Mouse (Mus musculus): Measurements from ENCODE around the gene Bcs1l. TPM values are rescaled to one million over a fixed set of nuclear protein-coding genes. Genes with fewer than 3 reads are reported as not detected.

Gene Bcs1l
- total and polyA plus RNA-seq, 3 experiments: 27.7 to 35.0 TPM; not detected in 1

DNA sequence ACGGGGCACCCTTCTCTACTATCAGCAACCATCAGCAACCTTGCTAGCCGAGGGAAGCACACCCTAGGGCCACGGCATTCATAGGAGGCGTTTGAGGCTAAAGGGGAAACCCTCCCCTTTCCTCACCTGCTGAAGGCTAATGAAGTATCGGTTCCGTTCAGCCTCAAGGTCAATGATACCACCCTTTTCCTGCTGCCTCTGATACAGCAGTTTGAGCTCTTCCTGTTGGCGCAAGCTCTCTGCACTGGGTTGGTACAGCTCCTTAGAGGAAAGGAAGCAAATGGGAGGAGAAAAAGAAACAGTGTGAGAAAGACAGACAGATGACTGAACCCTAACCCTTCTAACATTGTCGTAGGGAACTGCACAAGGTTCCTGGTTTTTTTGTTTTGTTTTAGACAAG, 6.3 kb downstream of the Bcs1l start:
- TF ChIP-seq E2F4 (IDR thresholded peaks at IDR 0.05; ENCODE audit: borderline replicate concordance, low read depth, low read length) (no peak), USF2 (IDR thresholded peaks at IDR 0.05; ENCODE audit: borderline replicate concordance in 1 of 2, insufficient read depth in 1 of 2, low read depth in 1 of 2, low read length in 2 of 2) (no peak), ZC3H11A (IDR thresholded peaks at IDR 0.05; ENCODE audit: low read depth, low read length) (no peak), MAX (IDR thresholded peaks at IDR 0.05; ENCODE audit: low read length) (no peak), SIN3A (IDR thresholded peaks at IDR 0.05; ENCODE audit: low read length) (no peak)
- H3K9me3 ChIP-seq (replicated peaks; ENCODE audit: insufficient read depth, low read length): no peaks in the 10 kb centered on the region
- H3K27me3 ChIP-seq (ENCODE audit: control insufficient read depth in 1 of 2, insufficient read depth in 2 of 2, low read length in 2 of 2): no peaks in the 10 kb centered on the region
- H3K79me2 ChIP-seq (ENCODE audit: control insufficient read depth, insufficient read depth, low read length, poor library complexity): no peaks in the 10 kb centered on the region
- no peaks in the 10 kb centered on the region for H3K4me1 ChIP-seq (ENCODE audit: control insufficient read depth in 1 of 2, insufficient read depth in 2 of 2, low read length in 2 of 2)
- H3K36me3 ChIP-seq (ENCODE audit: control insufficient read depth in 1 of 2, insufficient read depth in 2 of 2, low read length in 2 of 2): peaks cover 0 to 2% of the 10 kb centered on the region in 2 experiments; a peak in 2 of 4 replicates
- no peak overlapping the region for H3K4me3 ChIP-seq (ENCODE audit: control insufficient read depth in 1 of 2, insufficient read depth in 1 of 2, low read depth in 2 of 2, low read length in 2 of 2)
- H3K27ac ChIP-seq (ENCODE audit: control insufficient read depth, low read depth, low read length): no peak overlapping the region
- DNase-seq (ENCODE audit: low read depth, low spot score): no peak
- no peak overlapping the region for H3K9ac ChIP-seq (ENCODE audit: control insufficient read depth, low read depth, low read length, poor library complexity, severe bottlenecking)

DNA sequence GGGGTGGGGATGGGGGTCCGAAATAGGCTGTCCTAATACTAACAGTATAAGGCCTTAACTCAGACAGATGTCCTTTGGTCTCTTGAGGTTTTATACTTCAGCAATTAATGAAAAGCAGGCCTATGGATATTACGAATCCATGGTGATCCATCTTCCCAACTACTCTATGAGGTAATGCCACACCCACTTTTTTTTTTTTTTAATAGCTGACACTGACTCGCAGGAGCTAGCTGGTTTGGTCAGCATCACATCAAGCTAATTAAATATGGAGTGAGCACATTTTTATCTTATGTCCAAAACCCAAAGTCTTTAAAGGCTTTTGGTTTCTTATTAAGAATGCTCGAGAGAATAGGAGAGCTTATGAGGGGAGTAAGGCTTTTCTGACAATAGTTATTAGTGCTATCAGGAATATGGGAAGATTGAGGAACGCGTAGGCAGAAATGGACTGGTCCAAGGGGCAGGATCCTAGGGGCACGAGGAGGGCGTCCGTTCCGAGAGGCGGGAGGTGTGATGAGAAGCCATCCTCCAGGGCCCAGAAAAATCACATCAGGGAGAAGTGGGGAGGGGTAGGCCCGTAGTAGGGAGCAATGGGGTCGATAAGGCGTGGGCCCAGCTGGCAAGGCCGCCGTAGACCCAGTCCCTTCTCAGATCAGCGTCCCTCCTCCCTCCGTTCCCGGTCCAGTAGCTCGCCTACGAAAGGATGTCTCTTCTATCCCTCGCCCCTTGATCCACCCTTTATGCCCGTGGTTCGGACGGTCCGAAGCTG, 12.6 kb downstream of the Bcs1l start:
- no peaks in the 10 kb centered on the region for H3K9me3 ChIP-seq (replicated peaks; ENCODE audit: insufficient read depth, low read length)
- H3K27me3 ChIP-seq (ENCODE audit: control insufficient read depth in 1 of 2, insufficient read depth in 2 of 2, low read length in 2 of 2): no peaks in the 10 kb centered on the region
- peaks cover 0 to 2% of the 10 kb centered on the region in 2 experiments; a peak in 1 of 4 replicates for H3K4me1 ChIP-seq (ENCODE audit: control insufficient read depth in 1 of 2, insufficient read depth in 2 of 2, low read length in 2 of 2)
- H3K9ac ChIP-seq (ENCODE audit: control insufficient read depth, low read depth, low read length, poor library complexity, severe bottlenecking): peak overlapping the region; percentile 92
- peak overlapping the region; percentile 35 for H3K27ac ChIP-seq (ENCODE audit: control insufficient read depth, low read depth, low read length)
- TF ChIP-seq ZNF384 (IDR thresholded peaks at IDR 0.05; ENCODE audit: low read depth, low read length): peak; percentile 70
- no peak for TF ChIP-seq USF1 (IDR thresholded peaks at IDR 0.05; ENCODE audit: low read depth, low read length)
- peaks cover 0 to 6% of the 10 kb centered on the region in 2 experiments; a peak in 3 of 4 replicates for H3K36me3 ChIP-seq (ENCODE audit: control insufficient read depth in 1 of 2, insufficient read depth in 2 of 2, low read length in 2 of 2)
- no peak for DNase-seq (ENCODE audit: low read depth, low spot score)
- H3K79me2 ChIP-seq (ENCODE audit: control insufficient read depth, insufficient read depth, low read length, poor library complexity): peaks cover 7% of the 10 kb centered on the region
- peak overlapping the region; percentile 85 to 97 for H3K4me3 ChIP-seq (ENCODE audit: control insufficient read depth in 1 of 2, insufficient read depth in 1 of 2, low read depth in 2 of 2, low read length in 2 of 2)

DNA sequence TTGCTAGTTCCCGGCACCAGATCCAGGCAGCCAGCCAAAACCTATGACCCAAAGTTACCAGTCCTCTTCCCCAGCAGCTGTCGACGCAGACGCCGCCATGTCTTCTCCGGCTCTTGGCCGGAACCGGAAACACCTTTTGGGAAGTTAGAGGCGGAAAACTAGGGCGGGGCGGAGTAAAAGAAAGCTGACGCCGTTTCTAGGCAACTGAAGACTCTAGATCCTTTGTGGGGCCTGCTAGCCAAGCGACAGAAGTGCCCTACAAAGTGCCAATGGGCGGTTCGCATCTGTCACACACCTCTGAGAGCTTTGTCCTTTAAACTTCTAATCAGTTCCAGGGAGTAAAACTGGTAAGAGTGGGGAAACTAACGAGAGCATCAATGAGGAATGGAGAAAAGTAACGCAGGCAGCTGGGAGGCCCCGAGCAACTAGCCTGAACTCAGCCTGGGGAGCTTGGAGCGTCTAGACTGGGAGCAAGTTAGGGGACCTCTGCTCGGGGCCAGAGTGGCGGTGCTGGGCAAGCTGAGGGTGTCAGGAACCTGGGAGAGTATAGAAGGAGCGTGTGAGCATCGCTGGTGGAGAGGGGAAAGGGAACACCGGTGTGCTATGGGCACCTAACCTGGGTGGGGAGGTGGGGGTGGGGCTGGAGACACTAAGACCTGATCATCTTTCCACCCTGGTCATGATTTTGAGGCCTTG, 13.3 kb downstream of the Bcs1l start, which contains the start of the genes Rnf25 and Stk36:
Gene Rnf25 (minus strand): TSS at position 131 of the 696 bp plus-strand sequence.
Gene Stk36 (plus strand): TSS at position 179 of the 696 bp plus-strand sequence.
- Histone ChIP-seq H3K4me3 (ENCODE audit: control insufficient read depth in 1 of 2, insufficient read depth in 1 of 2, low read depth in 2 of 2, low read length in 2 of 2) (peak within 1 kb of the TSS; percentile 85 to 97), H3K27me3 (ENCODE audit: control insufficient read depth in 1 of 2, insufficient read depth in 2 of 2, low read length in 2 of 2) (no peaks in the 10 kb centered on the region), H3K9me3 (replicated peaks; ENCODE audit: insufficient read depth, low read length) (no peaks in the 10 kb centered on the region), H3K9ac (ENCODE audit: control insufficient read depth, low read depth, low read length, poor library complexity, severe bottlenecking) (peak within 1 kb of the TSS; percentile 92), H3K27ac (ENCODE audit: control insufficient read depth, low read depth, low read length) (peak within 1 kb of the TSS; percentile 35), H3K4me1 (ENCODE audit: control insufficient read depth in 1 of 2, insufficient read depth in 2 of 2, low read length in 2 of 2) (peaks cover 0 to 2% of the 10 kb centered on the region in 2 experiments; a peak in 1 of 4 replicates), H3K79me2 (ENCODE audit: control insufficient read depth, insufficient read depth, low read length, poor library complexity) (peaks cover 7% of the 10 kb centered on the region), H3K36me3 (ENCODE audit: control insufficient read depth in 1 of 2, insufficient read depth in 2 of 2, low read length in 2 of 2) (peaks cover 0 to 6% of the 10 kb centered on the region in 2 experiments; a peak in 3 of 4 replicates)
- peak; percentile 93 for DNase-seq (ENCODE audit: low read depth, low spot score)
- TF ChIP-seq TAL1 (IDR thresholded peaks at IDR 0.05; ENCODE audit: low read length) (no peak), JUND (IDR thresholded peaks at IDR 0.05; ENCODE audit: low read depth, low read length) (no peak), USF2 (IDR thresholded peaks at IDR 0.05; ENCODE audit: borderline replicate concordance in 1 of 2, insufficient read depth in 1 of 2, low read depth in 1 of 2, low read length in 2 of 2) (no peak), KAT2A (conservative IDR thresholded peaks at IDR 0.05; ENCODE audit: low read depth, low read length) (no peak; the same call in 1 of the 2 replicates), GATA1 (IDR thresholded peaks at IDR 0.05; ENCODE audit: low read depth, low read length) (no peak), ZMIZ1 (IDR thresholded peaks at IDR 0.05; ENCODE audit: low read depth, low read length) (peak; percentile 83; the same call in 1 of the 2 replicates), BHLHE40 (IDR thresholded peaks at IDR 0.05; ENCODE audit: borderline replicate concordance, low read depth, low read length) (no peak), GABPA (IDR thresholded peaks at IDR 0.05; ENCODE audit: low read depth, low read length) (no peak), ELF1 (IDR thresholded peaks at IDR 0.05; ENCODE audit: low read depth, low read length) (peak; percentile 72), MXI1 (IDR thresholded peaks at IDR 0.05; ENCODE audit: low read depth, low read length) (peak; percentile 74), ZNF384 (IDR thresholded peaks at IDR 0.05; ENCODE audit: low read depth, low read length) (no peak), TCF12 (IDR thresholded peaks at IDR 0.05; ENCODE audit: low read depth, low read length) (no peak), RAD21 (IDR thresholded peaks at IDR 0.05; ENCODE audit: low read depth, low read length) (no peak), USF1 (IDR thresholded peaks at IDR 0.05; ENCODE audit: low read depth, low read length) (no peak), MYC (IDR thresholded peaks at IDR 0.05; ENCODE audit: low read depth, low read length) (no peak), CTCF (IDR thresholded peaks at IDR 0.05 in 2 of 3, conservative IDR thresholded peaks at IDR 0.05 in 1 of 3; ENCODE audit: control insufficient read depth in 1 of 3, insufficient read depth in 1 of 3, low read depth in 2 of 3, low read length in 3 of 3, poor library complexity in 1 of 3, severe bottlenecking in 1 of 3) (no peak), POLR2AphosphoS5 (IDR thresholded peaks at IDR 0.05; ENCODE audit: borderline replicate concordance, low read depth, low read length) (no peak), CHD2 (IDR thresholded peaks at IDR 0.05; ENCODE audit: low read length) (no peak), SIN3A (IDR thresholded peaks at IDR 0.05; ENCODE audit: low read length) (peak; percentile 99)

Data from MEL (cell line).